Mouse (Mus musculus) left cerebral cortex, adult 18-20 months (tissue): ENCODE data around the gene Scg5. TPM values are rescaled to one million over a fixed set of nuclear protein-coding genes. Genes with fewer than 3 reads are reported as not detected.

ENCODE experiments used
- DNase-seq, 2 experiments: peaks; one replicate each; pipeline ENCODE4 v3.0.0; 2021 to 2022; ENCODE audit warnings: low spot score in 2 of 2, mixed read lengths in 1 of 2
- total RNA-seq, 2 experiments: library from RNA; stranded (reverse); gene quantifications; 2 replicates each; pipeline ENCODE4 v1.2.3; 2021

The Scg5 gene
- total RNA-seq, 2 experiments from 2014 or later, result 549 to 558 TPM

- DNase-seq, result peak in 1 of 2 experiments; percentile 70
Measured at GRCm38 (mm10) chr2:113807640-113808039, 21.3 kb downstream of the Scg5 start.

GRCm38 (mm10) chr2:113806851-113807577 is 21.9 kb downstream of the Scg5 start:
- DNase-seq, result no peak

DNA sequence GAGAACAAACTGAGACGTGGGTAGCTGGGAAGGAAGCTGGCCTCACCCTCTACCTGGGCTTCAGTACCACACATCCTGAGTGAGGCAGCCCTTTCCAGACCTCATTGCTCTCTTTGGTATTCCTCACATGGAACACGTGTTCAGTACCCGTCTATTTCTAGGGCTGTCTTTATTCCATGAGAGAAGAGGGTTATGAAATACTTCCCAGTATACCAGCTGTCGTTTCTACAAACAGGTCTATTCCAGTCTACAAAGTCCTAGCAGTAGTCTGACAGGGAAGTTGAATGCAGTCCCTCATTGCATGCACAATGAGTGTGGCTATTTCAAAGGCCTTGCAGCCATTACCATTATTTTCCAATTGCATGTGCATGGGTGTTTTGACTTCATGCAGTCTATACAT is 23.2 kb downstream of the Scg5 start:
- DNase-seq, result no peak

- no peak for DNase-seq
Measured at GRCm38 (mm10) chr2:113803753-113804152, 25.2 kb downstream of the Scg5 start.

- DNase-seq, result no peak
Measured at GRCm38 (mm10) chr2:113800846-113801245, 28.1 kb downstream of the Scg5 start.

- DNase-seq, result no peak
Measured at GRCm38 (mm10) chr2:113798605-113799004, 30.3 kb downstream of the Scg5 start.

DNA sequence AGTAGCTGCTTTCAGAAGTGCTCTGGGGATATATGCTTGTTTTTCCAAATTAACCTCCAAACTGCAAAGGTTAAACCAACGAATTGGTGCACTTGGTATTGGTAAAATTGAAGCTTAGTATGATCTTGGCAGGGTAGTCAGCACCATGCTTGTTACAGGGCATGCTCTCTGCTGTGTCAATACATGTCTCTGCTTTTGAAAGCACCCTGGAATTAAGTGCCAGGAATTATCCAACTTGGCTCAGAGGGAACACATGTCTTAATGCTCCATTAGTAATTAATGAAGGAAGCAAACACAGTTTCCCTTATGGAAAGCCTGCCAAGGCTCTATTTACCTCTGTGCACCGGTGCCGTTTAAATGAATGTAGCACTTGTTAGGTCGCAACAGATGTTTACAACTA is 33.7 kb downstream of the Scg5 start:
- no peak for DNase-seq

DNA sequence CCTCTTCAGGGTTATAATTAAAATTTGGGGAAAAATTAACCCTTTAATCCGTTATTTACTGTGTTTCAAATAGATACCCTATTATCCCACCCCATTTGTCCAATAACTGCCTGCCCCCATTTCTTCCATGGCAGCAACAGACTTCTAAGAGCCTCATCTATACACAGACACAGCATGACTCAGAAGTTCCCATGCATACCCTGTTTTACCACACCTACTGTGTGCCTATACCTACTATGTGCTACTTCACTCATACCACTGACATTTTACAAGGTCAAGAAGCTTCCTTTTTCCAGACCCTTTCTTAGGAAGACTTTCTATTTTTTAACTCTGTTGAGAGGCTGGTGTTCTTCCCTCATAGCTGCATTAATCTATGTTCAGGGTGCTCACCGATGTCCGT is 35.4 kb downstream of the Scg5 start:
- no peak for DNase-seq

DNA sequence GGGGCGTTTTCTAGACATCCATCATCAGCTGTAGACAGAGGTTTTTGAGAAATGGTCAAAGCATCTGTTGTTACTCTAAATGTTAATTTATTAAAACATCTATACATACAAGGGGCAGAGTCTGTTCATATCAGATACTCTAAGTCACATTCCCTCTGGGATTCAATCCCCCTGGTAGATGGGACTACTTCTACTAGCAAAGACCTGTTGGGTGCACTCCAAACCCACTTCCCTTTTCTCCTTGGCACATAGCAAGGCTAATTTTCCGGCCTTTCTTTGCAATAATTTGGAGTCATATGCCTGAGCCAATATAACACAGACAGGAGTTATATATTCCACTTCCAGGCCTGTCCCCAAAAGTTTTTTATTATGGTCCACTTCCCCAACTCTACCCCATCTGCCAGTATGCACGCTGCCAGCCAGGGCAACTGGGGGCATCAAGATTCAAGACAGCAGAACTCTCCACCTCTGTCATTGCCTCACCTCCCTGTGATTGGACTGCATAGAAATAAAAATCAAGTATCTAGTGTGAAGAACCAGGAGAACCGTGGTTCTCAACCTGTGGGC is 40.0 kb downstream of the Scg5 start:
- DNase-seq, result no peak

DNA sequence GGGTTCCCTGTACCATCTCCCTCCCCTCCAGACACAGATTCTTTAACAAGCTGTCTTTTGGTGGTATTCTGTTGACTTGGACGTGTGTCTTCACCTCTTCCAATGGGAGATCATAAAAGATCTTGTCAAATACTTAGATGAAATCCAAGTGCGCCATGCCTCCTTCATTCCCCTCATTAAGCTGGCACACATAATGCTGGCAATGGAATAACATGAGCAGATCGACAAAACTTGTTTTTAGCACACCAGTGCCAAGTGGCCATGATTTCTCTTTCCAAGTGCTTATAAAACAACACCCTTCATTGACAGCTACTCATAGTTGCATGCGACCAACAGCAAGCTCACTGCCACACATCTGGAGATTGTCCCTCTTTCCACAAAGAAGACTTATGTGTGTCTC is 41.0 kb downstream of the Scg5 start:
- DNase-seq, result no peak

DNA sequence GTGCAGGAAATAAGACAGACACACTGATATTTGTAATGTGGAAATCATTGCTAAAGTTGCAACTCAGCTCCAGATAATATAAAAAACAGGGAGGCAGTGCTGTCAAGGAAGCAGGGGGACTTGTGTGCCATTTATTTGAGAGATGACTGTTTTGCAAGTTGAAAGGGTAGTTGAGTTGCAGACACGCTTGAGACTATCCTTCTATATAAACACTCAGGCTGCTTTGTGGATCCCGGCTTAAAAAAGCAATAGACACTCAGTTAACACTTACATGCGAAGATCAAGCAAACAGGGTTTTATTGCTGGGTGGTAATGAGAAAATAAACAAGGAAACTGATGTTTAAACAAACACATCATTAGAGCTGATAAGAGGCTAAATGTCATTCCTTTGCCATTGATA is 44.1 kb downstream of the Scg5 start:
- no peak for DNase-seq

DNA sequence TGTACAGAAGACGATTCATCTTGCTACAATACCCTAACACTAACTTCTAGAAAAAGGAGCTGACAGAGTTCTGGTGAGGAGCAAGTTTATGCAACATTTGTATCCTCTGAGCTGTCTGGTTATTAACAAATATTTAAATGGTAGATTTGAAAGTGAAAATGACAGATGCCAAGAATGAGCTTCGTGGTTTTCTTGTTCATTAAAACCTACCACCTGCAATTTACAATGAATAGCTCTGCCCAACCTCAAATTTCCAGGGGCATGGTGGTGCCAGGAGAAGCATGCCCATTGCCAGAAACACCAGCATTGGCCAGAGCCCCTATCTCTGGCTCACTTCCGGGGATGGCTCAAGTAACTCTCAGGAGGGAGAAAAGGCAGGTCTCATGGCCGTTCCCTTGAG is 47.4 kb downstream of the Scg5 start:
- DNase-seq, result no peak

- DNase-seq, result peak in 1 of 2 experiments; percentile 41
Measured at GRCm38 (mm10) chr2:113781107-113781506, 47.8 kb downstream of the Scg5 start.

GRCm38 (mm10) chr2:113779336-113779735 is 49.6 kb downstream of the Scg5 start:
- DNase-seq, result no peak

DNA sequence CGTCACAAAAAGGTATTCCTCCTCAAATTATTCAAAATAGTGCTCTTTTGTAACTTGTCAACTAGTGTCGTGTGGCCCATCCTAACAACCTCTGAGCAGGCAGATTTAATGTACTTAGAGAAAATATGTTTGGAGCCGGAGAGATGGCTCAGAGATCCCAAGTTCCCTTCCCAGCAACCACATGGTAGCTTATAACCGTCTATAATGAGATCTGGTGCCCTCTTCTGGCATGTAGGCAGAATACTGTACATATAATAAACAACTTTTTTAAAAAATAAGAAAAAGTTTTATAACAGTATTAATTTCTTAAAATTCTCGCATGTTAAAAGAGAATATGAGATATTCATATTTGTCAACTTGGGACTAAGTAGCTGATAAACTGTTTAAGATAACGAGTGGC is 50.9 kb downstream of the Scg5 start:
- no peak for DNase-seq

GRCm38 (mm10) chr2:113776297-113776696 is 52.6 kb downstream of the Scg5 start:
- DNase-seq, result no peak

DNA sequence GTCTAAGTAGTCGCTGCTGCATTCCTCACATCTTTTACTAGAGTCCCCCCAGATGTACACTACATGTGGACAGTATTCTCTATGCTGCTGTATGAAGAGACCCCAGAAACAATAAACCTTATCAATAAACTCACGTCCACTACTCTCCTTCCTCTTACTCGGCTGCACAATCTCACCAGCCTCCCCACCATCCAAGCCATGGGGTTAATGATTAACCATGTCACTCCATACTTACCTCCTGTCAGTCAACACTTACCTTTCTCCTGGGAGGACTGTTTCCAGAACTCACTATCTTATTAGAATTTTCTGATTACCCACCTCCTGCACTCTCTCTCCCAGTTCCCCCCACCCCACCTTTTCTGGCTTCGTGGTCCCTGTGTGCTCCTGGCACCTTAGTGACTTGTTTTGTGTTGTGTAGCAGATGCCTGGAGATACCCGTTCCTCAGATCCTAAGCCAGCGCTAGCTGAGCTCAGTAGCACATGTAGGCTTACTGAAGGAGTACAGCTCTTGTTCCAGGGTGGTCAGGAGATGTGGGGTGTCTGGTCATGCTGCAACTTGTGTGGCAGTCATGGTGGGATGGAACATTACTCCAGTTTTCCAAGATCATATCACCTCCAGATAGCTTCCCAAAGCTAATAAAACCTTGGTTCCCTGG is 54.6 kb downstream of the Scg5 start:
- DNase-seq, result no peak

- no peak for DNase-seq
Measured at GRCm38 (mm10) chr2:113768541-113769303, 60.2 kb downstream of the Scg5 start.

- no peak for DNase-seq
Measured at GRCm38 (mm10) chr2:113765885-113766284, 63.0 kb downstream of the Scg5 start.

DNA sequence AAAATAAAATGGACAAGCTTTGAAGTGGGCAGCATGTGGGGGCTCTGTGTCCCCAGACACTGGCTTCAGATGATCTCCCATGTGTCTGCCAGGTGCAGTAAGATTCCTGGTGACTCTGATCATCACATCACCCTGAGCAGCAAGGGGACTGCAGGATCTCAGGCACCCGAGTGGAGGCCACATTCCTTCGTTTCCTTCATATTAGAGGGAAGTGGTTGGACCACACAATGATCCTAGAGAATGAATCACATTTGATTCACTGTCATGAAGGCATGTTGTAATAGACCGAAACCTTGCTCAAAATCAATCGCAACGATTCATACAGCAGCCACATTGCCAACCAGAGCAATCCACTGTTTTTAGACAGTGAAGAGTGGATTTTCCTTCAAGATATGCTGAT is 64.0 kb downstream of the Scg5 start:
- no peak for DNase-seq

- peak; percentile 14 to 25 for DNase-seq
Measured at GRCm38 (mm10) chr2:113758311-113759161, 70.4 kb downstream of the Scg5 start, which contains the start of gene Grem1. Gene Grem1 (minus strand): TSS chr2:113758646.
